ENCODE assay signal across 19 mouse cellular contexts in the genomic region with DNA sequence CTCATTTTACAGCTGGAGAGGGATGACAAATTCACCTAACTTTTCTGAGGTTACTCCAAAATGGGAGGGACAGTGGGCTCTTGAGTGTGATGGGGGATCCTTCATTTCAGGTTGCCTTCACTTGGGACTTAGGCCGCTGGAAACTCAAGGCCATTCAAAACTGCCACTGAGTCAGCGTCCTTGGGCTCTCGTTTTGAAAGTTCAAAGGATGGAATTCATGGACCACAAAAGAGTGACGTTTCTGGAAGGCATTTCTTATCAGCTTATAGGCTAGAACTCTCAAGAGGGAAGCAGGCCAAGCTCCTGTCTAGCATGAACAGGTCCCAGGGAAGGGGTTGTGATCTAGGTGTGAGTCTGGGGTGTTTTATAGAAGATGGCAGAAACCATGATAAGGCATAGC.
"Had no signal": no experiment of that assay in that cellular context is flagged by ENCODE, and none has a peak within 500 bp of the region (broad histone marks: within the 10 kb centered on the region; RNA-seq: fewer than 3 reads in every experiment).

No protein-coding gene starts in this region.

- H3K4me1 ChIP-seq: liver, embryonic 12.5 days; liver, embryonic 15.5 days; neural tube, embryonic 12.5 days had no signal

- H3K4me3 ChIP-seq: limb, embryonic 13.5 days; liver, embryonic 12.5 days; liver, embryonic 15.5 days; lung, embryonic 15.5 days; midbrain, embryonic 12.5 days; midbrain, embryonic 15.5 days; neural tube, embryonic 12.5 days; neural tube, embryonic 15.5 days had no signal

- H3K9ac ChIP-seq: limb, embryonic 13.5 days; liver, embryonic 12.5 days; liver, embryonic 15.5 days; lung, embryonic 15.5 days; midbrain, embryonic 12.5 days; midbrain, embryonic 15.5 days; neural tube, embryonic 12.5 days; neural tube, embryonic 15.5 days had no signal

- H3K27me3 ChIP-seq: limb, embryonic 13.5 days; liver, embryonic 12.5 days; liver, embryonic 15.5 days; lung, embryonic 15.5 days; midbrain, embryonic 12.5 days; midbrain, embryonic 15.5 days; neural tube, embryonic 12.5 days; neural tube, embryonic 15.5 days had no signal

- H3K36me3 ChIP-seq: limb, embryonic 13.5 days; liver, embryonic 12.5 days; liver, embryonic 15.5 days; lung, embryonic 15.5 days; midbrain, embryonic 12.5 days; midbrain, embryonic 15.5 days; neural tube, embryonic 12.5 days; neural tube, embryonic 15.5 days had no signal

- ATAC-seq: liver, embryonic 12.5 days; midbrain, embryonic 15.5 days had no signal

- H3K27ac ChIP-seq: kidney, postnatal 0 days; limb, embryonic 13.5 days; liver, embryonic 12.5 days; liver, embryonic 15.5 days; lung, embryonic 15.5 days; midbrain, embryonic 12.5 days; midbrain, embryonic 15.5 days; neural tube, embryonic 12.5 days; neural tube, embryonic 15.5 days had no signal

- DNase-seq: kidney, adult 2 months; left cerebral cortex, postnatal 4 days; liver; lung, adult 18-20 months; lung, postnatal 10 days; lung, postnatal 4 days; right cerebral cortex, adult 18-20 months; right cerebral cortex, postnatal 14 days; right cerebral cortex, postnatal 4 days; thymus, postnatal 25 days had no signal
